Mouse (Mus musculus) forebrain, postnatal 0 days (tissue): ENCODE data around the gene Lrrn1. TPM values are rescaled to one million over a fixed set of nuclear protein-coding genes. Genes with fewer than 3 reads are reported as not detected.

Experiments
- ATAC-seq: fragments of 200-750 bp; cut with Nextera tagmentation; 2 replicates; pipeline ENCODE4 v1.8.0; 2017; ENCODE audit warnings: mild to moderate bottlenecking, moderate library complexity
- DNase-seq: peaks from one replicate; pipeline ENCODE4 v3.0.0-alpha.2; 2015
- H3K27ac ChIP-seq: fragments of 300-500 bp; sonication (generic); 2 replicates; pipeline ENCODE4 v1.5.1; 2014; ENCODE audit warnings: low read depth, mild to moderate bottlenecking, antibody characterized with exemption, low read length, moderate library complexity, mixed read lengths
- H3K27me3 ChIP-seq: fragments of 300-500 bp; sonication (generic); 2 replicates; pipeline ENCODE4 v1.6.1; 2014; ENCODE audit warnings: mild to moderate bottlenecking, low read length, mixed read lengths; ENCODE audit not compliant: insufficient read depth
- H3K36me3 ChIP-seq: fragments of 300-500 bp; sonication (generic); 2 replicates; pipeline ENCODE4 v1.6.1; 2014; ENCODE audit warnings: mild to moderate bottlenecking, moderate library complexity; ENCODE audit not compliant: insufficient read depth
- H3K4me1 ChIP-seq: fragments of 300-500 bp; sonication (generic); 2 replicates; pipeline ENCODE4 v1.6.1; 2014; ENCODE audit warnings: antibody characterized with exemption; ENCODE audit not compliant: insufficient read depth
- H3K4me2 ChIP-seq: fragments of 300-500 bp; sonication (generic); 2 replicates; pipeline ENCODE4 v1.6.1; 2014; ENCODE audit warnings: low read depth, mild to moderate bottlenecking, moderate library complexity
- H3K4me3 ChIP-seq: fragments of 300-500 bp; sonication (generic); 2 replicates; pipeline ENCODE4 v1.5.1; 2014; ENCODE audit warnings: low read depth, low read length, mixed read lengths
- H3K9ac ChIP-seq: fragments of 300-500 bp; sonication (generic); 2 replicates; pipeline ENCODE4 v1.6.1; 2014; ENCODE audit warnings: mild to moderate bottlenecking
- H3K9me3 ChIP-seq: fragments of 300-500 bp; sonication (generic); 2 replicates; pipeline ENCODE4 v1.6.1; 2016; ENCODE audit warnings: low read length
- CTCF ChIP-seq: sonication (generic); IDR thresholded peaks from 2 replicates; pipeline ENCODE4 v1.5.1; 2016; ENCODE audit warnings: antibody characterized with exemption, control low read depth, low read depth
- WGBS: fragments of 180-500 bp; shearing (Covaris S2); extraction: QIAGEN DNeasy Blood & Tissue Kit; methylation state at CpG from one replicate; pipeline ENCODE4 v1.1.7; 2014; 5-methylcytosine and 5-hydroxymethylcytosine counted together
- polyA plus RNA-seq: library from polyadenylated mRNA; unstranded; fragments of >200 nt; fragmentation: Nextera tagmentation; extraction: Ambion mirVana; gene quantifications from 2 replicates; pipeline ENCODE4 v1.2.1, GENCODE M21; 2015
- total RNA-seq: library from RNA; depleted of rRNA; stranded (reverse); fragments of >200 nt; gene quantifications from 2 replicates; pipeline ENCODE4 v1.2.3, GENCODE M21; 2014

Lrrn1 gene
- total and polyA plus RNA-seq, 2 experiments from 2014 or later = 32.1 to 41.5 TPM

- Histone ChIP-seq H3K9ac (no peak overlapping the region), H3K27me3 (no peaks in the 10 kb centered on the region), H3K4me1 (no peaks in the 10 kb centered on the region), H3K4me3 (no peak overlapping the region), H3K4me2 (no peak overlapping the region), H3K9me3 (no peaks in the 10 kb centered on the region), H3K36me3 (0 out of 2 replicates have a peak, but pooled peaks cover 6% of the 10 kb centered on the region), H3K27ac (no peak overlapping the region)
- TF ChIP-seq CTCF = no peak
- ATAC-seq (no peak), DNase-seq (no peak)
- 77% methylated on average over 3 of the region's 3 CpGs for WGBS
These were observed 45.8 kb downstream of the Lrrn1 start for GRCm38 (mm10) chr6:107575405-107575804.

- no peak for TF ChIP-seq CTCF
- H3K9ac ChIP-seq = no peak overlapping the region
- no peak overlapping the region for H3K4me3 ChIP-seq
- DNase-seq = no peak
- no peak overlapping the region for H3K4me2 ChIP-seq
- H3K27ac ChIP-seq = no peak overlapping the region
- over 99% methylated on average over 8 of the region's 8 CpGs for WGBS
- no peak for ATAC-seq
- no peaks in the 10 kb centered on the region for H3K4me1 ChIP-seq
- H3K27me3 ChIP-seq = no peaks in the 10 kb centered on the region
- no peaks in the 10 kb centered on the region for H3K9me3 ChIP-seq
- H3K36me3 ChIP-seq = no peaks in the 10 kb centered on the region
These were observed 47.7 kb downstream of the Lrrn1 start for GRCm38 (mm10) chr6:107577309-107577708.

GRCm38 (mm10) chr6:107583759-107584383, 54.3 kb downstream of the Lrrn1 start:
- no peak for TF ChIP-seq CTCF
- ATAC-seq (no peak), DNase-seq (no peak)

GRCm38 (mm10) chr6:107605151-107605550, 75.6 kb downstream of the Lrrn1 start:
- H3K4me3 ChIP-seq = no peak overlapping the region
- H3K27me3 ChIP-seq = no peaks in the 10 kb centered on the region
- H3K4me2 ChIP-seq = no peak overlapping the region
- no peaks in the 10 kb centered on the region for H3K4me1 ChIP-seq
- ATAC-seq = no peak
- no peaks in the 10 kb centered on the region for H3K36me3 ChIP-seq
- DNase-seq = no peak
- no peak overlapping the region for H3K9ac ChIP-seq
- TF ChIP-seq CTCF = no peak
- H3K9me3 ChIP-seq = no peaks in the 10 kb centered on the region
- no peak overlapping the region for H3K27ac ChIP-seq

More at GRCm38 (mm10) chr6:107583759-107584383, 54.3 kb downstream of the Lrrn1 start:
- no peaks in the 10 kb centered on the region for H3K4me1 ChIP-seq
- no peak overlapping the region for H3K4me2 ChIP-seq
- no peak overlapping the region for H3K27ac ChIP-seq
- no peaks in the 10 kb centered on the region for H3K9me3 ChIP-seq
- no peaks in the 10 kb centered on the region for H3K36me3 ChIP-seq
- WGBS = 54% methylated on average over 1 of the region's 1 CpGs
- no peaks in the 10 kb centered on the region for H3K27me3 ChIP-seq
- no peak overlapping the region for H3K9ac ChIP-seq
- H3K4me3 ChIP-seq = no peak overlapping the region

GRCm38 (mm10) chr6:107614288-107614687, 84.7 kb downstream of the Lrrn1 start:
- Histone ChIP-seq H3K36me3 (no peaks in the 10 kb centered on the region), H3K9ac (no peak overlapping the region), H3K9me3 (no peaks in the 10 kb centered on the region), H3K27me3 (no peaks in the 10 kb centered on the region), H3K4me2 (no peak overlapping the region), H3K27ac (no peak overlapping the region), H3K4me1 (no peaks in the 10 kb centered on the region), H3K4me3 (no peak overlapping the region)
- ATAC-seq = no peak
- WGBS = 31% methylated on average over 1 of the region's 1 CpGs
- DNase-seq = peak; percentile 14
- TF ChIP-seq CTCF = no peak
